Mouse (Mus musculus): ENCODE data around the gene Vwa1. TPM values are rescaled to one million over a fixed set of nuclear protein-coding genes. Genes with fewer than 3 reads are reported as not detected.
"Not testable (repeated sequence)": the region's sequence is repeated elsewhere in the genome, so short reads cannot be mapped to it uniquely, and the experiment has no call there.

Vwa1 gene
- polyA plus RNA-seq, 1 experiment from 2014 or later: 34.0 TPM

- peaks cover 20% of the 10 kb centered on the region; the same call in 1 of the 2 replicates for H3K36me3 ChIP-seq (ENCODE audit: control insufficient read depth, insufficient read depth, low read length)
- no peaks in the 10 kb centered on the region for H3K4me1 ChIP-seq (ENCODE audit: control insufficient read depth, insufficient read depth, low read length)
- no peaks in the 10 kb centered on the region for H3K9me3 ChIP-seq (replicated peaks; ENCODE audit: control insufficient read depth, low read length)
- no peak for ATAC-seq (ENCODE audit: insufficient read depth, low FRiP score)
- H3K4me2 ChIP-seq (ENCODE audit: low read depth, low read length): no peak overlapping the region
- H3K27me3 ChIP-seq (ENCODE audit: control insufficient read depth, insufficient read depth, low read length): no peaks in the 10 kb centered on the region
- H3K4me3 ChIP-seq (replicated peaks; ENCODE audit: low read length): no peak overlapping the region
- H3K9ac ChIP-seq (ENCODE audit: low read length): no peak overlapping the region
- WGBS: 92% methylated on average over 5 of the region's 5 CpGs
- no peak overlapping the region for H3K27ac ChIP-seq (ENCODE audit: low read length)
Measured at GRCm38 (mm10) chr4:155742684-155743083, 31.8 kb downstream of the Vwa1 start.

- H3K4me2 ChIP-seq (ENCODE audit: low read depth, low read length); ATAC-seq (ENCODE audit: insufficient read depth, low FRiP score); H3K27ac ChIP-seq (ENCODE audit: low read length); H3K4me3 ChIP-seq (replicated peaks; ENCODE audit: low read length); H3K27me3 ChIP-seq (ENCODE audit: control insufficient read depth, insufficient read depth, low read length); H3K9ac ChIP-seq (ENCODE audit: low read length); H3K9me3 ChIP-seq (replicated peaks; ENCODE audit: control insufficient read depth, low read length); H3K4me1 ChIP-seq (ENCODE audit: control insufficient read depth, insufficient read depth, low read length): not testable (repeated sequence)
- 87% methylated on average over 10 of the region's 10 CpGs for WGBS
- H3K36me3 ChIP-seq (ENCODE audit: control insufficient read depth, insufficient read depth, low read length): peaks cover 16% of the 10 kb centered on the region; the same call in 1 of the 2 replicates
Measured at GRCm38 (mm10) chr4:155740681-155741080, 33.8 kb downstream of the Vwa1 start.

GRCm38 (mm10) chr4:155739741-155740636 lies 34.5 kb downstream of the Vwa1 start:
- Histone ChIP-seq H3K27ac (ENCODE audit: low read length) (no peak overlapping the region), H3K36me3 (ENCODE audit: control insufficient read depth, insufficient read depth, low read length) (0 out of 2 replicates have a peak, but pooled peaks cover 16% of the 10 kb centered on the region), H3K9ac (ENCODE audit: low read length) (no peak overlapping the region), H3K4me2 (ENCODE audit: low read depth, low read length) (no peak overlapping the region), H3K4me1 (ENCODE audit: control insufficient read depth, insufficient read depth, low read length) (peaks cover 11% of the 10 kb centered on the region), H3K9me3 (replicated peaks; ENCODE audit: control insufficient read depth, low read length) (no peaks in the 10 kb centered on the region), H3K27me3 (ENCODE audit: control insufficient read depth, insufficient read depth, low read length) (no peaks in the 10 kb centered on the region), H3K4me3 (replicated peaks; ENCODE audit: low read length) (no peak overlapping the region)
- 83% methylated on average over 37 of the region's 37 CpGs for WGBS
- ATAC-seq (ENCODE audit: insufficient read depth, low FRiP score): no peak

- Histone ChIP-seq H3K27ac (ENCODE audit: low read length) (no peak overlapping the region), H3K4me3 (replicated peaks; ENCODE audit: low read length) (no peak overlapping the region), H3K36me3 (ENCODE audit: control insufficient read depth, insufficient read depth, low read length) (0 out of 2 replicates have a peak, but pooled peaks cover 10% of the 10 kb centered on the region), H3K9me3 (replicated peaks; ENCODE audit: control insufficient read depth, low read length) (no peaks in the 10 kb centered on the region), H3K4me2 (ENCODE audit: low read depth, low read length) (no peak overlapping the region), H3K9ac (ENCODE audit: low read length) (no peak overlapping the region), H3K4me1 (ENCODE audit: control insufficient read depth, insufficient read depth, low read length) (peaks cover 11% of the 10 kb centered on the region), H3K27me3 (ENCODE audit: control insufficient read depth, insufficient read depth, low read length) (no peaks in the 10 kb centered on the region)
- ATAC-seq (ENCODE audit: insufficient read depth, low FRiP score): no peak
- WGBS: 75% methylated on average over 6 of the region's 6 CpGs
Measured at GRCm38 (mm10) chr4:155739152-155739551, 35.3 kb downstream of the Vwa1 start.

DNA sequence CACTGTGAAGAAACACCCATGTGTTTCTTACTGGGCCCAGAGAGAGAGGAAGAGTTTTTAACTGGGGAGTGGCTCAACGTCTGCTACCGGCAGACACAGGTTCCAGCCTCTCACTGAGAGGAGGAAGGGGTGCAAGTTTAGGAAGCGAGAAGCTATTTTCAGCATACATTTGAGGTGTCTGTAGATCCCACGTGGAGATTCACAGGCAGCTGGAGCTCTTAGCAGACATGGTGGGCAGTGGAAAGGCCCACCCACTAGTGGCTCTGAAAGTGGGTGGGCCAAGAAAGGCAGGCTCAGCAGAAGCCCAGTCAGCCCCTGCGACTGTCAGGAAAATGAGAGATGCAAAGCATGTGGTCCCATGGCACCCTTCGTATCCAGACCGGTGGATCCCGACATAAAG lies 36.2 kb downstream of the Vwa1 start:
- Histone ChIP-seq H3K4me2 (ENCODE audit: low read depth, low read length) (no peak overlapping the region), H3K9ac (ENCODE audit: low read length) (no peak overlapping the region)
- no peak for ATAC-seq (ENCODE audit: insufficient read depth, low FRiP score)

GRCm38 (mm10) chr4:155736421-155736820 lies 38.1 kb downstream of the Vwa1 start:
- WGBS: 91% methylated on average over 5 of the region's 5 CpGs
- Histone ChIP-seq H3K4me3 (replicated peaks; ENCODE audit: low read length) (no peak overlapping the region), H3K9me3 (replicated peaks; ENCODE audit: control insufficient read depth, low read length) (no peaks in the 10 kb centered on the region), H3K36me3 (ENCODE audit: control insufficient read depth, insufficient read depth, low read length) (0 out of 2 replicates have a peak, but pooled peaks cover 10% of the 10 kb centered on the region), H3K27me3 (ENCODE audit: control insufficient read depth, insufficient read depth, low read length) (no peaks in the 10 kb centered on the region), H3K27ac (ENCODE audit: low read length) (no peak overlapping the region), H3K4me1 (ENCODE audit: control insufficient read depth, insufficient read depth, low read length) (peaks cover 14% of the 10 kb centered on the region), H3K9ac (ENCODE audit: low read length) (no peak overlapping the region), H3K4me2 (ENCODE audit: low read depth, low read length) (no peak overlapping the region)
- ATAC-seq (ENCODE audit: insufficient read depth, low FRiP score): no peak

More for the DNA sequence above, 36.2 kb downstream of the Vwa1 start:
- 40% methylated on average over 8 of the region's 8 CpGs for WGBS
- H3K27ac ChIP-seq (ENCODE audit: low read length): no peak overlapping the region
- no peak overlapping the region for H3K4me3 ChIP-seq (replicated peaks; ENCODE audit: low read length)
- no peaks in the 10 kb centered on the region for H3K27me3 ChIP-seq (ENCODE audit: control insufficient read depth, insufficient read depth, low read length)
- H3K9me3 ChIP-seq (replicated peaks; ENCODE audit: control insufficient read depth, low read length): no peaks in the 10 kb centered on the region
- H3K36me3 ChIP-seq (ENCODE audit: control insufficient read depth, insufficient read depth, low read length): 0 out of 2 replicates have a peak, but pooled peaks cover 10% of the 10 kb centered on the region
- H3K4me1 ChIP-seq (ENCODE audit: control insufficient read depth, insufficient read depth, low read length): peaks cover 14% of the 10 kb centered on the region

DNA sequence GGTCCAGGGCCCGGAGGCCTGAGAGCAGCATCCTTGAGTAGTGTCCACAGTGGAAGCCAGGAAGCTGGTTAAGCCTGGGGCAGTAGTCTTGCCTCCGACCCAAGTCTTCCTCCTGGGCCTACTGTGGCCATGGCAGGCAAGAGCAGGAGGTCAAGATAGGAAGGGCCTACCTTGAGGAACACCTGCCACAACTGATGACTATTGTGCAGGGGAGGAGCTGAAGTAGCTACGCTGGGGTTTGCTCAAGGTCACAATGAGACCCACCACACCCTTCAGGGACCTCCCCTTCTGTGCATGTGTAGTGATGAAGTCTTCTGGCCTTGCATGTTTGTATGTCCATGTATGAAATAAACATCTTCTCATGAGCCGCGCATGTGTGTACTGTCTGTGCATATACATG lies 38.7 kb downstream of the Vwa1 start:
- peaks cover 14% of the 10 kb centered on the region for H3K4me1 ChIP-seq (ENCODE audit: control insufficient read depth, insufficient read depth, low read length)
- 0 out of 2 replicates have a peak, but pooled peaks cover 10% of the 10 kb centered on the region for H3K36me3 ChIP-seq (ENCODE audit: control insufficient read depth, insufficient read depth, low read length)
- peak overlapping the region; percentile 94 for H3K4me2 ChIP-seq (ENCODE audit: low read depth, low read length)
- no peaks in the 10 kb centered on the region for H3K9me3 ChIP-seq (replicated peaks; ENCODE audit: control insufficient read depth, low read length)
- H3K27ac ChIP-seq (ENCODE audit: low read length): no peak overlapping the region
- peak overlapping the region; percentile 85 for H3K9ac ChIP-seq (ENCODE audit: low read length)
- peak overlapping the region; percentile 74 for H3K4me3 ChIP-seq (replicated peaks; ENCODE audit: low read length)
- no peak for ATAC-seq (ENCODE audit: insufficient read depth, low FRiP score)
- no peaks in the 10 kb centered on the region for H3K27me3 ChIP-seq (ENCODE audit: control insufficient read depth, insufficient read depth, low read length)
- 62% methylated on average over 5 of the region's 5 CpGs for WGBS

GRCm38 (mm10) chr4:155734951-155735702 lies 39.4 kb downstream of the Vwa1 start:
- Histone ChIP-seq H3K27me3 (ENCODE audit: control insufficient read depth, insufficient read depth, low read length) (no peaks in the 10 kb centered on the region), H3K27ac (ENCODE audit: low read length) (peak overlapping the region; percentile 57), H3K4me1 (ENCODE audit: control insufficient read depth, insufficient read depth, low read length) (peaks cover 14% of the 10 kb centered on the region), H3K36me3 (ENCODE audit: control insufficient read depth, insufficient read depth, low read length) (0 out of 2 replicates have a peak, but pooled peaks cover 4% of the 10 kb centered on the region), H3K4me2 (ENCODE audit: low read depth, low read length) (peak overlapping the region; percentile 94), H3K4me3 (replicated peaks; ENCODE audit: low read length) (peak overlapping the region; percentile 74), H3K9ac (ENCODE audit: low read length) (peak overlapping the region; percentile 85), H3K9me3 (replicated peaks; ENCODE audit: control insufficient read depth, low read length) (no peaks in the 10 kb centered on the region)
- 1% methylated on average over 79 of the region's 79 CpGs for WGBS
- ATAC-seq (ENCODE audit: insufficient read depth, low FRiP score): peak; percentile 77

Data from stomach, embryonic 16.5 days (tissue).